Mouse (Mus musculus) kidney, adult 10 weeks (tissue): ENCODE measurements around the gene Dennd1c. TPM values are rescaled to one million over a fixed set of nuclear protein-coding genes. Genes with fewer than 3 reads are reported as not detected.

ENCODE experiments used
- polyA plus RNA-seq: library from polyadenylated mRNA; stranded (reverse); fragments of 350-450 nt; fragmentation: Illumina TruSeq; extraction: RNeasy Lipid Tissue Mini Kit (QIAGEN cat#74804); gene quantifications from one replicate; pipeline ENCODE4 v1.2.3, GENCODE M21; 2014; ENCODE audit warnings: low read depth, low replicate concordance

The Dennd1c gene
- not detected for polyA plus RNA-seq

GRCm38 (mm10) chr17:57078336-57078735, at the start of gene Dennd1c:
TSS of gene Dennd1c (minus strand) at chr17:57078514.

GRCm38 (mm10) chr17:57105181-57106034, 27.1 kb upstream of the Dennd1c start, which contains the start of gene Tnfsf9:
TSS of gene Tnfsf9 (plus strand) at chr17:57105325.

GRCm38 (mm10) chr17:57087049-57087832, 8.9 kb upstream of the Dennd1c start, which contains the start of gene Tubb4a:
TSS of gene Tubb4a (minus strand) at chr17:57087782.

GRCm38 (mm10) chr17:57059486-57059977, 18.8 kb downstream of the Dennd1c start, which contains the start of gene Slc25a23:
TSS of gene Slc25a23 (minus strand) at chr17:57059863.

GRCm38 (mm10) chr17:57058891-57059485, 19.3 kb downstream of the Dennd1c start, which contains the start of gene Crb3:
TSS of gene Crb3 (plus strand) at chr17:57059105.

DNA sequence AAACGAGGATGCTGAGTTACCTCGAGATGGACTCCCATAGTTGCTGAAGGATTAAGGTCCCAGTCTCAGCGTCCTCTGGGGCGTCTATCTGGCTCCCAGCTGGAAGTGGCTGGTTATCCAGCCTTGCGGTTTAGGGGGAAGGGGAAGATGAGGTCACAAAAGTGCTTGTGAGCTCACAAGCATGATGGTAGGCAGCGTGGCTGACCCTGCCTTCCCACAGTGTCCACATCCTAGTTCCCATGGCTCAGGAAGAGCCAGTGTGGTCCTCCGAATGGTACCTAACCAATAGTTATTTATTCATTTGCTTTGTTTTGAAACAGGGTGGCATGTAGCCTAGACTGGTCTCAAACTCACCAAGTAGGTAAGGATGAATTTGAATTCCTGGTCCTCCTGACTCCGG, 36.8 kb downstream of the Dennd1c start, which contains the start of gene Slc25a41:
Gene Slc25a41 (minus strand): TSS at position 101 of the 400 bp plus-strand sequence.

GRCm38 (mm10) chr17:57030931-57031660, 47.2 kb downstream of the Dennd1c start, which contains the start of gene Khsrp:
TSS of gene Khsrp (minus strand) at chr17:57031522.

Other genes starting within 250 kb of the Dennd1c start
- gene Rfx2, start 247.5 kb downstream of the Dennd1c start, polyA plus RNA-seq: 0.12 TPM
- not detected for gene Acsbg2, start 204.1 kb downstream of the Dennd1c start, polyA plus RNA-seq
- not detected for gene 1700061G19Rik, start 203.0 kb downstream of the Dennd1c start, polyA plus RNA-seq
- gene Mllt1, start 143.1 kb downstream of the Dennd1c start, polyA plus RNA-seq: 0.49 TPM
- gene Acer1, start 96.4 kb downstream of the Dennd1c start, polyA plus RNA-seq: not detected
- gene Clpp, start 88.2 kb downstream of the Dennd1c start, polyA plus RNA-seq: 3.0 TPM
- gene Alkbh7, start 81.2 kb downstream of the Dennd1c start, polyA plus RNA-seq: 3.5 TPM
- not detected for gene Pspn, start 78.5 kb downstream of the Dennd1c start, polyA plus RNA-seq
- gene Gtf2f1, start 67.2 kb downstream of the Dennd1c start, polyA plus RNA-seq: 2.4 TPM
- gene Gm17949, start 67.0 kb downstream of the Dennd1c start, polyA plus RNA-seq: not detected
- 4.1 TPM for gene Khsrp, start 47.0 kb downstream of the Dennd1c start, polyA plus RNA-seq
- not detected for gene Slc25a41, start 36.9 kb downstream of the Dennd1c start, polyA plus RNA-seq
- gene Crb3, start 19.4 kb downstream of the Dennd1c start, polyA plus RNA-seq: 14.2 TPM
- 21.2 TPM for gene Slc25a23, start 18.7 kb downstream of the Dennd1c start, polyA plus RNA-seq
- gene Tubb4a, start 9.3 kb upstream of the Dennd1c start, polyA plus RNA-seq: not detected
- gene Tnfsf9, start 26.8 kb upstream of the Dennd1c start, polyA plus RNA-seq: 0.49 TPM
- not detected for gene Cd70, start 71.3 kb upstream of the Dennd1c start, polyA plus RNA-seq
- not detected for gene Tnfsf14, start 115.7 kb upstream of the Dennd1c start, polyA plus RNA-seq
- gene C3, start 149.6 kb upstream of the Dennd1c start, polyA plus RNA-seq: 24.6 TPM
- 1.1 TPM for gene Gpr108, start 169.9 kb upstream of the Dennd1c start, polyA plus RNA-seq
- 3.2 TPM for gene Trip10, start 170.9 kb upstream of the Dennd1c start, polyA plus RNA-seq
- gene Vav1, start 200.6 kb upstream of the Dennd1c start, polyA plus RNA-seq: not detected